Mouse (Mus musculus): ENCODE measurements at regions not wholly inside any gene's neighbourhood (a gene's known extent, or its start where the extent isn't known, plus 50 kb on each side); places are given as distances from the start of the nearest gene placed in this dataset.

- no peak for DNase-seq
Observed at GRCm38 (mm10) chr10:12062302-12062701, 719.1 kb downstream of the Epm2a start.

GRCm38 (mm10) chr10:12083961-12084360 is 740.8 kb downstream of the Epm2a start:
- no peak for DNase-seq

DNA sequence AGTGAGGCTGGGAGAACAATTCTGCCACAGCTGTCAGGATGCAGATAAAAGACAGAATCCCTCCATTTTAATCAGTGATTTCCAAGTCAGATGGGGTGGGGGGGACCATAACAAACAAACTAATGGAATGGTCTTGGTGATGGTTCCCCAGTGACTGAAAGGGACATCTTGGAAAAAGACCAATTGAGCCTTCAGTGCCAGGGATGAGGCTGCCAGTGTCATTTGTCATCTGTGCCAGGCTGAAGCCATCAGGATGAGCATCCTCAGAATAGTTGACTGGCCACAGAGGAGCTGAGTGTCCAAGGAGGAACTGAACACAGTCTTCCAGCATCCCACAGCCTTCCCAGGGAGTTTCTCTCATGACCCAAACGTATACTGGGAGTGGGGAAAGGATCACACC is 749.3 kb downstream of the Epm2a start:
- DNase-seq, result no peak

DNA sequence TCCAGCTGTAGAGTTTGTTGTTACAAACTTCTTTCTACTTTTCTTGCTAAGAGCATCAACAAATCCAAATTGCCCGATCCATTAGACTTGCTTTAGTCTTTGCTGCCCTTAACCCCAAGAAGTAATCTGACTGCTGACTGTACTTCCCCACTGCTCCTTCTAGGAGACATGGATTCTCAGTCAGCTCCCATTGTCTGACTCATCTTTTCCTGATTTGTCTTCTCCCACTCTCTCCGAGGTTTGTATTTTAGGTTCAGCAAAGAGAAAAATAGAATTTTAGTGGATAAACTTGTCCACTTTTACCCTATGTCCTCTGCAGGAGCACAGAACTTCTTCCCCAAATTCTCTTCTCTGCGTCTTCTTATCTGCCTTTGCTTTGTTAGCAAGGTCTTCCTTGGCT is 753.5 kb downstream of the Epm2a start:
- DNase-seq, result no peak

DNA sequence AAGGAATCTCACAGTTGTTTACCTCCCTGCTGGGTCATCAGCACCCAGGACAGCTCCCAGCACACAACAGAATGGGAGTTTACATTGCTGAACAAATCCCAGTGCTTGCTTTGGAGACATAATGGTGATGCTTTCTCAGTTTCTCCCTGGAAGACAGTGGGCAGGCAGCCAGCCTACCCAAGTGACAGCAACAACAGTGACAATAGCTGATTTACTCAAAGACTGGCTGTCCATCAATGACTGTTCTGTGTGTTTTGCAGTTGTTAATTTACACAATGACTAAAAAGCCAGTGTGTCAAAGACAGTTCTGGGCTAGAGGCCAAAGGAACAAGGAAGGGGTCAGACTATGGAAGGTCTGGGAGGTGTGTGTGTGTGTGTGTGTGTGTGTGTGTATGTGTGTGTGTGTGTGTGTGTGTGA is 762.2 kb downstream of the Utrn start:
- DNase-seq, result peak; percentile 7

DNA sequence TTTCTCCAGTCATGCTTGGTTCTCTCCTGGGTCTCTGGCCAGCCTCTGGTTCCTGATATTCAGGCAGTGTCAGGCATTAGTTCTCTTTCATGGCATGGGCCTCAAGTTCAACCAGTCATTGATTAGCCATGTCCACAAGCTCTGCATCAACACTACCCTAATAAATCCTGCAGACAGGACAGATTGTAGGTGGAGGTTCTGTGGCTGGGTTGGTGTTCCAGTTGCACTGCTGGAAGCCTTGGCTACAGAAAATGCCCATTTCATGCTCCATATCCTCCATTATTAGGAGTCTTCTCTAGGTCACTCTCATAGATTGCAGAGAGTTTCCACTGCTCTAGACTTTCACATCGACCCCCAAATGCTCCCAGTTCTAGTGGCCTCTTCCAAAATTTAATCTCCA is 757.4 kb downstream of the Utrn start:
- DNase-seq, result no peak

GRCm38 (mm10) chr10:12115767-12116166 is 753.4 kb downstream of the Utrn start:
- no peak for DNase-seq

DNA sequence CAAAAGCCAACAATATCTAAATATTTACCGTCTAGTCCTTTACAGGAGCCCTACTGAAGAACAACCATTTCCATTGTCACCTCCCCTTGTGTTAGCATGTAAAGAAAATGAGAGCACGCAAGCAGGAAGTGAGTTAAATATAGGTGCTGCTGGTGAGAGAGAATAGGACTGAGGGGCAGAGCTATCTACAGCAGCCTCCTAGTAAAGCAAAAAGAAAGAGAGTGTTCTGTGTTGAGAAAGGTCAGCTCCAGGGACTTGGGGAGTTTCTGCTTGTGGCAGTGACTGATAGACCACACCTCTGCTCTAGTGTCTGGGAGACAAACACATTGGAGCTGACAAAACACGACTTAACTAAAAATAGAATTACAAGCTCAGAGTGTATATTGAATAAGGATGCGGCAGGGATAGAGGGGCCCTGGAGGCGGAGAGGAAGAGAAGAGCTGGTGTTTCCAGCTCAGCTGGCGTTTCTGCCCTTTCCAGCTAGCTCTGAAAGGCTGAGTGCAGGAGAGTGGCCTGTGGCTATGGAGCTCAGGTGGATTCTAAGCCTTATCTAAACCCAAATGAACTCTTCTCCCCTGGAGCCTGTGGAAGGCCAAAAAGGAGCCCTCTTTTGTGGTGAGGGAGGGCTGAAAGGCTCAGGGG is 752.4 kb downstream of the Utrn start:
- DNase-seq, result no peak

DNA sequence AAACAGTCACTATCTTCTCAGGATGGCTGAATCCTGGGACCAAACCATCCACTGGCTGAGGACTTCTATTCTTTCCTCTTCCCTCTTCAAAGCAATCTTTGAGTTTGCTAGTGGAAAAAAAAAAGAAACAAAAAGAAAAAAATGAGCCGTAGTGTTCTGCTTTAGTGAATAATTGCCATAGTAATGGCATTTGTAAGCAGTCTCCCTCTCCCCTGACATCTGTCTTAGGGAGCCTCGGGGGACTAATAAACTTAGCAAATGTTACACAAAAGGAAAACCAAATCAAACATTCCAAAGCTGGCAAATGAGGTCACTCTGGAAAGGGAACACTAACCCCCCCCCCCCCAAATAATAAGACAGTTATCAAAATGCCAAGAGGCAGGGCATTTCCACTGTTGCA is 744.9 kb downstream of the Utrn start:
- DNase-seq, result no peak

DNA sequence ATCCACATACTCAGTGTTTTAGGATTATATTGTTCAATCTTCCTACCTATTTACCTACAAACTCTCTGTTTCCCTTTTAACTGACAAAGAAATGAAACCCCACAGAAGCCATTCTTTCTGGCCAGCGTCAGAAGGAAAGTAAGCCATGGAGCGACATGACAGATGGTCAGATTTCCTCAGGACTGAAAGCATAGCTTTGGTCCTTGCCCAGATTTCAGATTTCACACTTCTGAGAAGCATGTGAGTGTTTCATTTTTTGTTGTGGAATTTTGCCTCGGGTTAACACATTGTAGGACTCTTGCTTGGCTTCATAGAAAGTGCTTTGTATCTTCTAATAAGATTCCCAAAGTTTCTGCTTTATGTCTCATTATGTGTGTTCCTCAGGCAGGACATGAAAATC is 739.7 kb downstream of the Utrn start:
- DNase-seq, result no peak

GRCm38 (mm10) chr10:12144691-12145090 is 724.5 kb downstream of the Utrn start:
- no peak for DNase-seq

DNA sequence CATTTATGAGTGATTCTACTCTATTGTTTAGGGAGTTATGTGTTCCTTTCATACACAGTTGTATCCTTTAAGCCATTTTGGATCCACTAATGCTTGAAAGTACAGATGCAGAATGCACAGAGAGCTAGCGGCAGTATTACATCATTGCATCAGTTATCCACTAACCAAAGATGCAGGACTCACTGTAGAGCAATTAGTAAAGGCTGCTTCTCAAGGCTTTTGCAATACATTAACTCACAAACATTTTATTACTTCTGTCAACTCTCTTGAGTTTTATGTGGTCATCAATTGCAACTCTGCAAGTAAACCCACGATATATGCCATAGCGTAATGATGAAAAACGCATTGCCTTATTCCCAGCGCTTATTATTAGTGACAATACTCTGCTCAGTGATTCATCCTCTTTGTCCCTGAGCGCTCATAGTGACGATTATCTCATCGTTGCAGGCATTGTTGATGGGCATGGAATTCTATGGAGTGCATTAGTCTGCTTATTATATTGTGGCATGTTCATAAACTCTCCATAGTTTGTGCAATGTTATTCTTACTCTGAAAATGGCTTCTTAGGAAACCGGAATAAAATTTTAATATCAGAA is 722.1 kb downstream of the Utrn start:
- DNase-seq, result no peak

GRCm38 (mm10) chr10:12170243-12170642 is 698.9 kb downstream of the Utrn start:
- no peak for DNase-seq

GRCm38 (mm10) chr10:12174200-12174818 is 694.9 kb downstream of the Utrn start:
- no peak for DNase-seq

- DNase-seq, result no peak
Observed at GRCm38 (mm10) chr10:12175141-12175540, 694.0 kb downstream of the Utrn start.

DNA sequence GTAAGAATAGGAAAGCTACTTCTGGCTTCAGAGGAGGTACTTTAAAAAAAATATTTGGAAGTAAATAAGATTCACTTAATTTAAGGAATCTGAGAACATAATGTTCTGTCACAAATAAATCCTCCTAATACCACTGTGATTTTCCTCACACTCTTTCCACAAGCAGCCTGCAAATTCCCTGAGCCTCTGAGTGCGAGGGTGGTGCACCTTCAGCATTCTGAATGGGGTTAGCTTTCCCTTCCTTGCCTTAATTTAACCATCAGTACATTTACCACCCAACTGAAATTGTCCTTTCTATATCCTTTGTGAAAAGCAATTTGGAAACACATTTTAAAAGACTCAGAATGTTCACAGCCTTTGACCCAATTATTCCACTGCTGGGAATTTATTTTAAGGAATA is 691.7 kb downstream of the Utrn start:
- DNase-seq, result no peak

GRCm38 (mm10) chr10:12180965-12181364 is 688.2 kb downstream of the Utrn start:
- peak; percentile 10 for DNase-seq

GRCm38 (mm10) chr10:12186918-12187639 is 682.1 kb downstream of the Utrn start:
- DNase-seq, result no peak

GRCm38 (mm10) chr10:12187669-12188342 is 681.4 kb downstream of the Utrn start:
- DNase-seq, result no peak

GRCm38 (mm10) chr10:12190435-12190834 is 678.7 kb downstream of the Utrn start:
- no peak for DNase-seq

DNA sequence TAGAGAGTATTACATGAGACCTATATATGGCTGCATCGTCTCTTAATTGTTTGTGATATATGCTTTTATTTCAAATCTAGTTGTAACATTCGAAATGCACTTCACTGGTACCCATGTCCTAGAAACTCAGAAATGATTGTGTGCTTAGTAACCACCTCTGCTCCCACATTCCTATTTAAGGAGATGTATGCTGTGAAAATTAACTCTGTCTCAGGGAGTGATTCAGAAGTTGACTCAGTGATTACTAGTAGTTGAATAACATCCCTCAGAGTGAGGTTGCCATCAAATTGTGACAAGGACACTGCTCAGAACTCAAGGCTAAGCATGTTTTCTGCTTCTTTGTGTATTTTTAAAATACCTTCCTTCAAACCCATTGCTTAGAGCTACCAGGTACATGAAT is 661.9 kb downstream of the Utrn start:
- DNase-seq, result no peak

DNA sequence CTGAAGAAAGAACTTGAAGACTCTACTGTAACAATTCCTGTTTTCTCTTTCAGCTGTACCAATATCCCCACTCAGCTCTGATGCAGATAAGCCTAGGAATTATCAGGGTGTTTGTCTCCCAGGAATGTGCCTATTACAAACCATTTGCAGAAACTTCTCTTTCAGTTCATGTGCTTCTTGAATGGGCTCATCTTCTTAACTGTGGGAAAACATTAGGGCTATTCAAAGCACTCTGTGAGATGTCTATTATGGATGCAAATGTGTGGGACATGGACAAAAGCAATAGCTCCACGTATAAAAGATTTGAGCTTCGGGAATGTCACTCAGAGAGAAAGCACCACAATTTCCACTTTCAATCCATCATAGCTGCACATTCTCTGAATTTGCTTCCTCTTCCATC is 659.0 kb downstream of the Utrn start:
- DNase-seq, result no peak

DNA sequence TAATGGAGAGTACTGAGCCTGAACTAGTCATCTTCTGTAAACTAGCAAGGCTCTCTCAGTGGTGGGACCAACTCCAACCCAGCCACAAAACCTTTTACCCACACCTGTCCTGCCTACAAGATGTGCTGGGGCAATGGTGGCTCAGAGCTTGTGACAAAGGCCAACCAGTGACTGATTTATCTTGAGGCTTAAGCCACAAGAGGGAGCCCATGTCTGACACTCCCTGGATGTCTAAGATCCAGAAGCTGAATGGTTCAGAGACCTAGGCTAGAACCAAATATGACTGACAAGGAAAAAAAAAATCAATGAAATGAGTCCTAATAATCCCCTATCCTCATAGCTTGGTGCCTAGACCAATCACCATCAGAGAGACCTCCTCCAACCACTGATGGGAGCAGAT is 650.3 kb downstream of the Utrn start:
- DNase-seq, result no peak
